Mouse (Mus musculus): Measurements from ENCODE around the gene Agk. TPM values are rescaled to one million over a fixed set of nuclear protein-coding genes. Genes with fewer than 3 reads are reported as not detected.

Gene Agk
- polyA plus RNA-seq, 1 experiment from 2014 or later, result 59.8 TPM

Other genes with a start within 250 kb of the Agk start
- 12.7 and 14.8 TPM in 2 replicates for gene E330009J07Rik, start 111.0 kb downstream of the Agk start, polyA plus RNA-seq (2015; fragmentation: Nextera tagmentation; extraction: Ambion mirVana)
- 0.08 and 0.15 TPM in 2 replicates for gene Wee2, start 113.9 kb downstream of the Agk start, polyA plus RNA-seq (2015; fragmentation: Nextera tagmentation; extraction: Ambion mirVana)
- 96.3 and 118 TPM in 2 replicates for gene Ssbp1, start 146.2 kb downstream of the Agk start, polyA plus RNA-seq (2015; fragmentation: Nextera tagmentation; extraction: Ambion mirVana)
- not detected in 2 replicates for gene Tas2r137, start 166.1 kb downstream of the Agk start, polyA plus RNA-seq (2015; fragmentation: Nextera tagmentation; extraction: Ambion mirVana)
- gene Tas2r108, start 168.4 kb downstream of the Agk start, polyA plus RNA-seq (2015; fragmentation: Nextera tagmentation; extraction: Ambion mirVana), result not detected in 2 replicates
- not detected in 2 replicates for gene Prss37, start 194.3 kb downstream of the Agk start, polyA plus RNA-seq (2015; fragmentation: Nextera tagmentation; extraction: Ambion mirVana)
- gene Olfr461, start 229.9 kb downstream of the Agk start, polyA plus RNA-seq (2015; fragmentation: Nextera tagmentation; extraction: Ambion mirVana), result 0.17 and 0.37 TPM in 2 replicates
- gene Olfr460, start 244.3 kb downstream of the Agk start, polyA plus RNA-seq (2015; fragmentation: Nextera tagmentation; extraction: Ambion mirVana), result not detected in 2 replicates